Mouse (Mus musculus) kidney, adult 2 months (tissue): ENCODE measurements around the gene Exosc6.
"Not testable (repeated sequence)": the region's sequence is repeated elsewhere in the genome, so short reads cannot be mapped to it uniquely, and the experiment has no call there.

ENCODE experiments used
- CTCF ChIP-seq: fragments of 200-500 bp; conservative IDR thresholded peaks from 2 replicates; pipeline ENCODE4 v1.5.1; 2011; ENCODE audit warnings: low read depth, mild to moderate bottlenecking, control low read depth, low read length, moderate library complexity, mixed read lengths; ENCODE audit not compliant: insufficient read depth, insufficient read length
- POLR2A ChIP-seq: fragments of 200-500 bp; IDR thresholded peaks from one replicate; pipeline ENCODE4 v1.6.1; 2011; ENCODE audit warnings: low read depth, low read length, control low read depth

- not testable (repeated sequence) for TF ChIP-seq CTCF, POLR2A
Measured at GRCm38 (mm10) chr8:111010230-111010991, 45.7 kb upstream of the Exosc6 start.
